Mouse (Mus musculus): ENCODE data around the gene Cbln1. TPM values are rescaled to one million over a fixed set of nuclear protein-coding genes. Genes with fewer than 3 reads are reported as not detected.

The Cbln1 gene
- total and polyA plus RNA-seq, 3 experiments, result not detected

DNA sequence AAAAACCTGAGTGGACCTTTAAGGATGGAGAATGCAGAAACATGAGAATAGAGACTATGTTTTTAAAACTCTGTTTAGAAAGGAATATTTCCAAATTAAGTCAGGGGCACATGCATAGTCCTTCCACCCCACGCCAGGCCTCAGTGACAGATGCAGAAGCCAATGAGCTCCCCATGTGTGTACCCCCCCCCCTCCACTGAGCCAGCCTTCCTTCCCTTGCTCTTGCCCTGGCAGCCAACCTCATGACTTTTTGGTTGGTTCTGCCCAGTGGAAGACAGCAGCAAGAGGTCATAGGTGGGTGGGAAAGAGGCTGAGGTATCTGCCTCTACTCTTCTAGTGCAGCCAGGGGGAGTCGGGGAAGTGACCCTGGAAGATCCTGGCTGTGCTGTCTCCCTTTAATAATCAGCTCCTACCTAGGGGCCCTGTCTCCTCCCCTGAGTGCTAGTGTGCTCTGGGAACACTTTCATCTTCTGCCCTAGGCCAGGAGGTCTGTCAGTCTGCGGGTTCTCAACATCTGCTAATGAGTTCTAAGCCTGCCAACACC lies 4.8 kb upstream of the Cbln1 start:
- TF ChIP-seq UBTF (IDR thresholded peaks at IDR 0.05; ENCODE audit: low read depth, low read length), result no peak
- TF ChIP-seq USF1 (IDR thresholded peaks at IDR 0.05; ENCODE audit: low read depth, low read length), result no peak
- no peak for TF ChIP-seq POLR2AphosphoS2 (IDR thresholded peaks at IDR 0.05; ENCODE audit: low read depth, low read length)
- no peak for TF ChIP-seq KAT2A (IDR thresholded peaks at IDR 0.05; ENCODE audit: insufficient replicate concordance, low read length)
- no peak for TF ChIP-seq E2F4 (IDR thresholded peaks at IDR 0.05; ENCODE audit: insufficient replicate concordance, low read depth, low read length)
- no peak for TF ChIP-seq MAFK (IDR thresholded peaks at IDR 0.05; ENCODE audit: insufficient replicate concordance, low read length)
- TF ChIP-seq CTCF (conservative IDR thresholded peaks at IDR 0.05 in 1 of 2, IDR thresholded peaks at IDR 0.05 in 1 of 2; ENCODE audit: low read depth in 2 of 2, low read length in 2 of 2), result no peak
- no peak for TF ChIP-seq IRF4 (IDR thresholded peaks at IDR 0.05; ENCODE audit: low read depth, low read length)
- no peak for TF ChIP-seq MXI1 (IDR thresholded peaks at IDR 0.05; ENCODE audit: low read depth, low read length)
- no peak for TF ChIP-seq BHLHE40 (IDR thresholded peaks at IDR 0.05; ENCODE audit: low read depth, low read length)
- TF ChIP-seq NRF1 (IDR thresholded peaks at IDR 0.05; ENCODE audit: low read depth, low read length), result no peak
- no peak for TF ChIP-seq RAD21 (IDR thresholded peaks at IDR 0.05; ENCODE audit: low read depth, low read length)
- no peak for TF ChIP-seq SMC3 (IDR thresholded peaks at IDR 0.05; ENCODE audit: low read depth, low read length)
- no peak for TF ChIP-seq MYC (IDR thresholded peaks at IDR 0.05; ENCODE audit: low read depth, low read length)
- TF ChIP-seq MAZ (IDR thresholded peaks at IDR 0.05; ENCODE audit: low read depth, low read length), result no peak
- TF ChIP-seq ETS1 (conservative IDR thresholded peaks at IDR 0.05; ENCODE audit: low read depth, low read length), result no peak
- no peak for TF ChIP-seq TBP (conservative IDR thresholded peaks at IDR 0.05; ENCODE audit: low read depth, low read length)
- TF ChIP-seq PAX5 (IDR thresholded peaks at IDR 0.05; ENCODE audit: low read length), result no peak
- H3K4me2 ChIP-seq (ENCODE audit: insufficient read depth, low read depth, poor library complexity, severe bottlenecking), result no peak overlapping the region
- H3K79me2 ChIP-seq (replicated peaks; ENCODE audit: control insufficient read depth, extremely low read depth, insufficient read depth, poor library complexity, severe bottlenecking), result no peaks in the 10 kb centered on the region
- no peaks in the 10 kb centered on the region for H3K36me3 ChIP-seq (replicated peaks in 1 of 2; ENCODE audit: control insufficient read depth in 1 of 2, insufficient read depth in 1 of 2, low read length in 1 of 2)
- no peak overlapping the region for H3K27ac ChIP-seq (ENCODE audit: insufficient read depth, low read depth)
- no peak overlapping the region for H3K9ac ChIP-seq (ENCODE audit: insufficient read depth, low read depth)
- in situ Hi-C loops (cut with MboI; ENCODE audit: low pct_ligation_motif_present, low pct_unique_long_range_greater_than_20kb, low sequenced_read_pairs), result no loop called here
- no peaks in the 10 kb centered on the region for H3K4me1 ChIP-seq (ENCODE audit: control insufficient read depth in 1 of 2, insufficient read depth in 2 of 2)
- peaks cover 19% of the 10 kb centered on the region for H3K27me3 ChIP-seq (replicated peaks)
- H3K9me3 ChIP-seq (replicated peaks; ENCODE audit: low read length), result peaks cover 7% of the 10 kb centered on the region
- no peak overlapping the region for H3K4me3 ChIP-seq (replicated peaks in 1 of 3; ENCODE audit: low read depth in 2 of 3, low read length in 2 of 3, poor library complexity in 1 of 3)
- dilution Hi-C loops (cut with MboI; ENCODE audit: extremely low pct_ligation_motif_present, extremely low pct_unique_long_range_greater_than_20kb, low sequenced_read_pairs), result no loop called here
- DNase-seq (ENCODE audit: extremely low read depth), result no peak

DNA sequence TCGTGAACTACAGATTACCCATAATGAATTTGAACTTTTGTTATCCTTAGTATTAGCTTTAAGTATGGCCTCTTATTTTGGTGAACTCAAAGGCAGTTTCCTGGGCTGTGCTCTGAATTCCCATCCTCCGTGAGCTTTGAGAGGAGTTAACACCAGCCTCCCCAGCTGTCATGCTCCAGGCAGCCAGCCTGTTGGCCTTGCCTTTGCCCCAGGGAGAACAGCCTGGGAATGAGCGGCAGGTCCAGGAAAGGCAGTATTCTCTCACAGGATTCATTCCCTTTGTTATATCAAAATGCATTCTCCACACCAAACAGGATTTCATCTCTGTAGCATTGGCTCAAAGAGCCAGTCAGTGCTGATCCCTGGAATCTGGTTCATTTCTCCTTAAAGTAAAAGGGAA lies 3.1 kb upstream of the Cbln1 start:
- no peak overlapping the region for H3K4me2 ChIP-seq (ENCODE audit: insufficient read depth, low read depth, poor library complexity, severe bottlenecking)
- no peak overlapping the region for H3K9ac ChIP-seq (ENCODE audit: insufficient read depth, low read depth)
- no peaks in the 10 kb centered on the region for H3K79me2 ChIP-seq (replicated peaks; ENCODE audit: control insufficient read depth, extremely low read depth, insufficient read depth, poor library complexity, severe bottlenecking)
- TF ChIP-seq IRF4 (IDR thresholded peaks at IDR 0.05; ENCODE audit: low read depth, low read length), result no peak
- TF ChIP-seq CTCF (conservative IDR thresholded peaks at IDR 0.05 in 1 of 2, IDR thresholded peaks at IDR 0.05 in 1 of 2; ENCODE audit: low read depth in 2 of 2, low read length in 2 of 2), result no peak
- no peak for TF ChIP-seq MEF2A (IDR thresholded peaks at IDR 0.05; ENCODE audit: borderline replicate concordance, low read depth, low read length)
- no peak for TF ChIP-seq MAZ (IDR thresholded peaks at IDR 0.05; ENCODE audit: low read depth, low read length)
- no peak for TF ChIP-seq ELF1 (IDR thresholded peaks at IDR 0.05; ENCODE audit: low read depth, low read length)
- no peak for TF ChIP-seq ZC3H11A (IDR thresholded peaks at IDR 0.05; ENCODE audit: low read depth, low read length)
- no peak for TF ChIP-seq USF2 (conservative IDR thresholded peaks at IDR 0.05; ENCODE audit: low read depth, low read length)
- no peak for TF ChIP-seq ZMIZ1 (IDR thresholded peaks at IDR 0.05; ENCODE audit: low read depth, low read length)
- no peak for TF ChIP-seq TCF12 (IDR thresholded peaks at IDR 0.05; ENCODE audit: low read depth, low read length)
- no peak for TF ChIP-seq NRF1 (IDR thresholded peaks at IDR 0.05; ENCODE audit: low read depth, low read length)
- H3K27me3 ChIP-seq (replicated peaks), result peaks cover 13% of the 10 kb centered on the region
- dilution Hi-C loops (cut with MboI; ENCODE audit: extremely low pct_ligation_motif_present, extremely low pct_unique_long_range_greater_than_20kb, low sequenced_read_pairs), result no loop called here
- DNase-seq (ENCODE audit: extremely low read depth), result no peak
- in situ Hi-C loops (cut with MboI; ENCODE audit: low pct_ligation_motif_present, low pct_unique_long_range_greater_than_20kb, low sequenced_read_pairs), result no loop called here
- peaks cover 18% of the 10 kb centered on the region for H3K9me3 ChIP-seq (replicated peaks; ENCODE audit: low read length)
- no peak overlapping the region for H3K4me3 ChIP-seq (replicated peaks in 1 of 3; ENCODE audit: low read depth in 2 of 3, low read length in 2 of 3, poor library complexity in 1 of 3)
- no peaks in the 10 kb centered on the region for H3K4me1 ChIP-seq (ENCODE audit: control insufficient read depth in 1 of 2, insufficient read depth in 2 of 2)
- no peak overlapping the region for H3K27ac ChIP-seq (ENCODE audit: insufficient read depth, low read depth)
- no peaks in the 10 kb centered on the region for H3K36me3 ChIP-seq (replicated peaks in 1 of 2; ENCODE audit: control insufficient read depth in 1 of 2, insufficient read depth in 1 of 2, low read length in 1 of 2)
